Mouse (Mus musculus): Measurements from ENCODE around the gene Eml3. TPM values are rescaled to one million over a fixed set of nuclear protein-coding genes. Genes with fewer than 3 reads are reported as not detected.

The Eml3 gene
- polyA plus RNA-seq, 1 experiment from 2014 or later = 10.3 TPM

- 93% methylated on average over 6 of the region's 6 CpGs for WGBS
- H3K4me2 ChIP-seq (ENCODE audit: low read length) = no peak overlapping the region
- peaks cover 58% of the 10 kb centered on the region for H3K36me3 ChIP-seq (ENCODE audit: control insufficient read depth, insufficient read depth, low read length)
- no peaks in the 10 kb centered on the region for H3K4me1 ChIP-seq (ENCODE audit: control insufficient read depth, insufficient read depth, low read depth, low read length)
- H3K27me3 ChIP-seq (replicated peaks; ENCODE audit: control insufficient read depth, insufficient read depth, low read length) = no peaks in the 10 kb centered on the region
- H3K9ac ChIP-seq (ENCODE audit: low read depth, low read length) = no peak overlapping the region
- H3K27ac ChIP-seq (ENCODE audit: low read depth, low read length) = no peak overlapping the region
- no peaks in the 10 kb centered on the region for H3K9me3 ChIP-seq (ENCODE audit: control insufficient read depth, low read length)
- no peak overlapping the region for H3K4me3 ChIP-seq (ENCODE audit: low read length)
- ATAC-seq = no peak
Observed at GRCm38 (mm10) chr19:8908531-8908930, 20.8 kb upstream of the Eml3 start.

- H3K4me3 ChIP-seq (ENCODE audit: low read length) = no peak overlapping the region
- no peak overlapping the region for H3K4me2 ChIP-seq (ENCODE audit: low read length)
- H3K27ac ChIP-seq (ENCODE audit: low read depth, low read length) = no peak overlapping the region
- no peaks in the 10 kb centered on the region for H3K9me3 ChIP-seq (ENCODE audit: control insufficient read depth, low read length)
- WGBS = 93% methylated on average over 5 of the region's 5 CpGs
- H3K9ac ChIP-seq (ENCODE audit: low read depth, low read length) = no peak overlapping the region
- ATAC-seq = no peak
- no peaks in the 10 kb centered on the region for H3K27me3 ChIP-seq (replicated peaks; ENCODE audit: control insufficient read depth, insufficient read depth, low read length)
- H3K36me3 ChIP-seq (ENCODE audit: control insufficient read depth, insufficient read depth, low read length) = peaks cover 76% of the 10 kb centered on the region
- no peaks in the 10 kb centered on the region for H3K4me1 ChIP-seq (ENCODE audit: control insufficient read depth, insufficient read depth, low read depth, low read length)
Observed at GRCm38 (mm10) chr19:8911810-8912209, 17.5 kb upstream of the Eml3 start.

- no peaks in the 10 kb centered on the region for H3K4me1 ChIP-seq (ENCODE audit: control insufficient read depth, insufficient read depth, low read depth, low read length)
- WGBS = 100% methylated on average over 3 of the region's 3 CpGs
- H3K27ac ChIP-seq (ENCODE audit: low read depth, low read length) = no peak overlapping the region
- H3K4me2 ChIP-seq (ENCODE audit: low read length) = no peak overlapping the region
- H3K27me3 ChIP-seq (replicated peaks; ENCODE audit: control insufficient read depth, insufficient read depth, low read length) = no peaks in the 10 kb centered on the region
- H3K9ac ChIP-seq (ENCODE audit: low read depth, low read length) = no peak overlapping the region
- no peaks in the 10 kb centered on the region for H3K9me3 ChIP-seq (ENCODE audit: control insufficient read depth, low read length)
- no peak for ATAC-seq
- peaks cover 57% of the 10 kb centered on the region for H3K36me3 ChIP-seq (ENCODE audit: control insufficient read depth, insufficient read depth, low read length)
- H3K4me3 ChIP-seq (ENCODE audit: low read length) = no peak overlapping the region
Observed at GRCm38 (mm10) chr19:8914212-8914611, 15.1 kb upstream of the Eml3 start.

- no peak overlapping the region for H3K4me2 ChIP-seq (ENCODE audit: low read length)
- no peak overlapping the region for H3K4me3 ChIP-seq (ENCODE audit: low read length)
- no peaks in the 10 kb centered on the region for H3K27me3 ChIP-seq (replicated peaks; ENCODE audit: control insufficient read depth, insufficient read depth, low read length)
- H3K9ac ChIP-seq (ENCODE audit: low read depth, low read length) = no peak overlapping the region
- H3K4me1 ChIP-seq (ENCODE audit: control insufficient read depth, insufficient read depth, low read depth, low read length) = peaks cover 9% of the 10 kb centered on the region
- peaks cover 23% of the 10 kb centered on the region for H3K36me3 ChIP-seq (ENCODE audit: control insufficient read depth, insufficient read depth, low read length)
- WGBS = 95% methylated on average over 3 of the region's 3 CpGs
- H3K27ac ChIP-seq (ENCODE audit: low read depth, low read length) = no peak overlapping the region
- H3K9me3 ChIP-seq (ENCODE audit: control insufficient read depth, low read length) = no peaks in the 10 kb centered on the region
- ATAC-seq = no peak
Observed at GRCm38 (mm10) chr19:8919000-8919399, 10.4 kb upstream of the Eml3 start.

GRCm38 (mm10) chr19:8919684-8920072 is 9.7 kb upstream of the Eml3 start:
- peak overlapping the region; percentile 87 for H3K4me2 ChIP-seq (ENCODE audit: low read length)
- ATAC-seq = no peak
- no peak overlapping the region for H3K9ac ChIP-seq (ENCODE audit: low read depth, low read length)
- no peaks in the 10 kb centered on the region for H3K27me3 ChIP-seq (replicated peaks; ENCODE audit: control insufficient read depth, insufficient read depth, low read length)
- peak overlapping the region; percentile 93; the same call in 1 of the 2 replicates for H3K4me3 ChIP-seq (ENCODE audit: low read length)
- 65% methylated on average over 6 of the region's 6 CpGs for WGBS
- peaks cover 18% of the 10 kb centered on the region for H3K36me3 ChIP-seq (ENCODE audit: control insufficient read depth, insufficient read depth, low read length)
- H3K9me3 ChIP-seq (ENCODE audit: control insufficient read depth, low read length) = no peaks in the 10 kb centered on the region
- H3K27ac ChIP-seq (ENCODE audit: low read depth, low read length) = peak overlapping the region; percentile 89; the same call in 1 of the 2 replicates
- H3K4me1 ChIP-seq (ENCODE audit: control insufficient read depth, insufficient read depth, low read depth, low read length) = peaks cover 9% of the 10 kb centered on the region

GRCm38 (mm10) chr19:8920073-8920736 is 9.1 kb upstream of the Eml3 start, which contains the start of gene B3gat3:
Gene B3gat3, plus strand, starts transcription at chr19:8920374.
- Histone ChIP-seq H3K4me1 (ENCODE audit: control insufficient read depth, insufficient read depth, low read depth, low read length) (peaks cover 9% of the 10 kb centered on the region), H3K4me3 (ENCODE audit: low read length) (peak within 1 kb of the TSS; percentile 93), H3K9ac (ENCODE audit: low read depth, low read length) (peak within 1 kb of the TSS; percentile 79), H3K9me3 (ENCODE audit: control insufficient read depth, low read length) (no peaks in the 10 kb centered on the region), H3K4me2 (ENCODE audit: low read length) (peak within 1 kb of the TSS; percentile 87), H3K27me3 (replicated peaks; ENCODE audit: control insufficient read depth, insufficient read depth, low read length) (no peaks in the 10 kb centered on the region), H3K27ac (ENCODE audit: low read depth, low read length) (peak within 1 kb of the TSS; percentile 89), H3K36me3 (ENCODE audit: control insufficient read depth, insufficient read depth, low read length) (peaks cover 13% of the 10 kb centered on the region)
- peak; percentile 99 for ATAC-seq
- WGBS = 2% methylated on average over 45 of the region's 50 CpGs

GRCm38 (mm10) chr19:8920836-8921291 is 8.5 kb upstream of the Eml3 start:
- Histone ChIP-seq H3K9ac (ENCODE audit: low read depth, low read length) (peak overlapping the region; percentile 79), H3K27ac (ENCODE audit: low read depth, low read length) (peak overlapping the region; percentile 89), H3K4me3 (ENCODE audit: low read length) (peak overlapping the region; percentile 93), H3K36me3 (ENCODE audit: control insufficient read depth, insufficient read depth, low read length) (peaks cover 12% of the 10 kb centered on the region), H3K9me3 (ENCODE audit: control insufficient read depth, low read length) (no peaks in the 10 kb centered on the region), H3K27me3 (replicated peaks; ENCODE audit: control insufficient read depth, insufficient read depth, low read length) (no peaks in the 10 kb centered on the region), H3K4me2 (ENCODE audit: low read length) (peak overlapping the region; percentile 87), H3K4me1 (ENCODE audit: control insufficient read depth, insufficient read depth, low read depth, low read length) (peaks cover 9% of the 10 kb centered on the region)
- under 1% methylated on average over 6 of the region's 6 CpGs for WGBS
- no peak; the same call in 1 of the 2 replicates for ATAC-seq

- Histone ChIP-seq H3K36me3 (ENCODE audit: control insufficient read depth, insufficient read depth, low read length) (peaks cover 15% of the 10 kb centered on the region), H3K9me3 (ENCODE audit: control insufficient read depth, low read length) (no peaks in the 10 kb centered on the region), H3K27me3 (replicated peaks; ENCODE audit: control insufficient read depth, insufficient read depth, low read length) (no peaks in the 10 kb centered on the region), H3K4me2 (ENCODE audit: low read length) (peak overlapping the region; percentile 87), H3K4me3 (ENCODE audit: low read length) (no peak overlapping the region), H3K4me1 (ENCODE audit: control insufficient read depth, insufficient read depth, low read depth, low read length) (peaks cover 9% of the 10 kb centered on the region), H3K9ac (ENCODE audit: low read depth, low read length) (peak overlapping the region; percentile 38), H3K27ac (ENCODE audit: low read depth, low read length) (no peak overlapping the region)
- 81% methylated on average over 9 of the region's 9 CpGs for WGBS
- no peak for ATAC-seq
Observed at GRCm38 (mm10) chr19:8921741-8922140, 7.6 kb upstream of the Eml3 start.

GRCm38 (mm10) chr19:8926766-8927165 is 2.6 kb upstream of the Eml3 start:
- Histone ChIP-seq H3K4me1 (ENCODE audit: control insufficient read depth, insufficient read depth, low read depth, low read length) (peaks cover 9% of the 10 kb centered on the region), H3K27ac (ENCODE audit: low read depth, low read length) (no peak overlapping the region), H3K36me3 (ENCODE audit: control insufficient read depth, insufficient read depth, low read length) (peaks cover 14% of the 10 kb centered on the region), H3K27me3 (replicated peaks; ENCODE audit: control insufficient read depth, insufficient read depth, low read length) (0 out of 2 replicates have a peak, but pooled peaks cover 2% of the 10 kb centered on the region), H3K4me2 (ENCODE audit: low read length) (no peak overlapping the region), H3K9me3 (ENCODE audit: control insufficient read depth, low read length) (no peaks in the 10 kb centered on the region), H3K9ac (ENCODE audit: low read depth, low read length) (no peak overlapping the region), H3K4me3 (ENCODE audit: low read length) (no peak overlapping the region)
- no peak for ATAC-seq
- WGBS = 88% methylated on average over 2 of the region's 2 CpGs
